Mouse (Mus musculus): Measurements from ENCODE around the gene E2f2. TPM values are rescaled to one million over a fixed set of nuclear protein-coding genes. Genes with fewer than 3 reads are reported as not detected.

The E2f2 gene
- 7.7 and 9.3 TPM in 2 replicates for polyA plus RNA-seq (2015; fragmentation: Nextera tagmentation; extraction: Ambion mirVana)

DNA sequence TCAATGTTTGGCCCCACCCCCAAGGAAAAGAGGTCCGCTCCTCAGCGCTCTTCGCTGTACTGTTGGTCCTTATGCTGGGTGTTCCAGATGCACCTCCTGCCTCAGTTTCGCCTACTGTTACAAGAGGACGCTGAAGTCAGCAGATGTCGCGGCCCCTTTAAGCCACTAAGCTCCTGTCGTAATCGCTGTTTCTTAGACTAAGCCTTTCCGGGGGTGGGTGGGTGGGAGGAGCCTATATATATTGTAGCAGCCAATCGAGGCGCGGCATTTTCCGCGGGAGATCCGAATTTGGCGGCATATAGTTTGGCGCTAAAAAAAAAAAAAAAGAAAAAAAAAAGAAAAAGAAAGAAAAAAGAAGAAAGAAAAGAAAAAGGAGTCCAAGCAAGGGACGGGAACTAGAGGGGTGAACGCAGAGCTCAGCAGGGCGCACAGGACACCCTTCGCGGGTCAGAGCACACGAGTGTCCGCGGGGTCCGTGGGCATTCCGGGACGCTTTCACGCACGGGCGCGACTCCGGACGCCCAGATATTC is at the start of gene E2f2:
E2f2 (plus strand) TSS at position 384 of the 531 bp plus-strand sequence.
- peak within 1 kb of the TSS; percentile 99 for H3K4me2 ChIP-seq (ENCODE audit: low read depth, low read length)
- WGBS: under 1% methylated on average over 35 of the region's 35 CpGs
- peak; percentile 52; the same call in 1 of the 2 replicates for ATAC-seq (ENCODE audit: insufficient read depth, low FRiP score)

GRCm38 (mm10) chr4:136123111-136123791 is 48.9 kb upstream of the E2f2 start:
- Histone ChIP-seq H3K27me3 (ENCODE audit: control insufficient read depth, insufficient read depth, low read length) (no peaks in the 10 kb centered on the region), H3K4me3 (replicated peaks; ENCODE audit: low read length) (no peak overlapping the region), H3K27ac (ENCODE audit: low read length) (peak overlapping the region; percentile 74), H3K9ac (ENCODE audit: low read length) (0 out of 2 replicates have a peak overlapping the region, but pooled peaks have one; percentile 51), H3K4me2 (ENCODE audit: low read depth, low read length) (no peak overlapping the region), H3K9me3 (replicated peaks; ENCODE audit: control insufficient read depth, low read length) (no peaks in the 10 kb centered on the region), H3K4me1 (ENCODE audit: control insufficient read depth, insufficient read depth, low read length) (peaks cover 19% of the 10 kb centered on the region), H3K36me3 (ENCODE audit: control insufficient read depth, insufficient read depth, low read length) (no peaks in the 10 kb centered on the region)
- ATAC-seq (ENCODE audit: insufficient read depth, low FRiP score): peak; percentile 51; the same call in 1 of the 2 replicates
- WGBS: 38% methylated on average over 8 of the region's 8 CpGs

More for the DNA sequence above, at the start of gene E2f2:
- no peaks in the 10 kb centered on the region for H3K9me3 ChIP-seq (replicated peaks; ENCODE audit: control insufficient read depth, low read length)
- H3K36me3 ChIP-seq (ENCODE audit: control insufficient read depth, insufficient read depth, low read length): no peaks in the 10 kb centered on the region
- peak within 1 kb of the TSS; percentile 75 for H3K27ac ChIP-seq (ENCODE audit: low read length)
- H3K4me3 ChIP-seq (replicated peaks; ENCODE audit: low read length): peak within 1 kb of the TSS; percentile 62
- H3K4me1 ChIP-seq (ENCODE audit: control insufficient read depth, insufficient read depth, low read length): peaks cover 37% of the 10 kb centered on the region
- H3K27me3 ChIP-seq (ENCODE audit: control insufficient read depth, insufficient read depth, low read length): no peaks in the 10 kb centered on the region
- peak within 1 kb of the TSS; percentile 78 for H3K9ac ChIP-seq (ENCODE audit: low read length)

DNA sequence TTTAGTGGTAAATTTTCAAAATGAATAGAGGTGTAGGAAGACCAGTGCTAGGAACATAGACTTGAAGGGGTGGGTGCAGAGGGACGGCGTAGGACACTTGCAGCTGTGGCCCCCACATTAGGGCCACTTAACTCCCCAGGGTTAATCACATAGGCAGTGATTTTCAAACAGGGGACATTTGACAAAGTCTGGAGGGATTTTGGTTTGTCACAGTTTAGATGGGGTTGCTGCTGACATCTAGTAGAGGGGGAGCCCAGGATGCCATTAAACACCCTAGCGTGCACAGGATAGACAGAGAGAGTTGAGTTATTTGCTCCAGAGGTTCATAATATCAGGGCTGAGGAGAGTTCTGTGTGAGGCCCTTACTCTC is 48.4 kb upstream of the E2f2 start:
- H3K9ac ChIP-seq (ENCODE audit: low read length): 0 out of 2 replicates have a peak overlapping the region, but pooled peaks have one; percentile 16
- WGBS: 85% methylated on average over 3 of the region's 3 CpGs
- H3K4me1 ChIP-seq (ENCODE audit: control insufficient read depth, insufficient read depth, low read length): peaks cover 19% of the 10 kb centered on the region
- H3K4me2 ChIP-seq (ENCODE audit: low read depth, low read length): no peak overlapping the region
- H3K9me3 ChIP-seq (replicated peaks; ENCODE audit: control insufficient read depth, low read length): no peaks in the 10 kb centered on the region
- no peaks in the 10 kb centered on the region for H3K36me3 ChIP-seq (ENCODE audit: control insufficient read depth, insufficient read depth, low read length)
- no peaks in the 10 kb centered on the region for H3K27me3 ChIP-seq (ENCODE audit: control insufficient read depth, insufficient read depth, low read length)
- ATAC-seq (ENCODE audit: insufficient read depth, low FRiP score): no peak; the same call in 1 of the 2 replicates
- peak overlapping the region; percentile 62 for H3K27ac ChIP-seq (ENCODE audit: low read length)
- no peak overlapping the region for H3K4me3 ChIP-seq (replicated peaks; ENCODE audit: low read length)

DNA sequence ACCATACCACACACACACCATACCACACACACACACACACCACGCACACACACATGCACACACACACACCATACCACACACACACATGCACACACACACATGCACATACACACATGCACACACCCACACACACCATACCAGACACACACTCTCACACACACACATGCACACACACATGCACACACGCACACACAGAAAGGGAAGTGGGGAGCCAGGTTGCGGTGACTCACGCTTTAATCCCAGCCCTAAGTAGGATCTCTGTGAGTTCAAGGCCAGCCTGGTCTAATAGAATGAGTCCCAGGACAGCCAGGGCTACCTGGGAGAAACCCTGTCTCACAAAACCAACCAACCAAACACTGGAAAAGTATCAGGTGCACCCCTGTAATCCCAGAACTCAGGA is 47.6 kb upstream of the E2f2 start:
- Histone ChIP-seq H3K27me3 (ENCODE audit: control insufficient read depth, insufficient read depth, low read length) (no peaks in the 10 kb centered on the region), H3K36me3 (ENCODE audit: control insufficient read depth, insufficient read depth, low read length) (no peaks in the 10 kb centered on the region), H3K4me3 (replicated peaks; ENCODE audit: low read length) (no peak overlapping the region), H3K4me1 (ENCODE audit: control insufficient read depth, insufficient read depth, low read length) (peaks cover 19% of the 10 kb centered on the region), H3K4me2 (ENCODE audit: low read depth, low read length) (no peak overlapping the region), H3K9ac (ENCODE audit: low read length) (no peak overlapping the region), H3K9me3 (replicated peaks; ENCODE audit: control insufficient read depth, low read length) (no peaks in the 10 kb centered on the region), H3K27ac (ENCODE audit: low read length) (no peak overlapping the region)
- ATAC-seq (ENCODE audit: insufficient read depth, low FRiP score): no peak
- 95% methylated on average over 4 of the region's 4 CpGs for WGBS

DNA sequence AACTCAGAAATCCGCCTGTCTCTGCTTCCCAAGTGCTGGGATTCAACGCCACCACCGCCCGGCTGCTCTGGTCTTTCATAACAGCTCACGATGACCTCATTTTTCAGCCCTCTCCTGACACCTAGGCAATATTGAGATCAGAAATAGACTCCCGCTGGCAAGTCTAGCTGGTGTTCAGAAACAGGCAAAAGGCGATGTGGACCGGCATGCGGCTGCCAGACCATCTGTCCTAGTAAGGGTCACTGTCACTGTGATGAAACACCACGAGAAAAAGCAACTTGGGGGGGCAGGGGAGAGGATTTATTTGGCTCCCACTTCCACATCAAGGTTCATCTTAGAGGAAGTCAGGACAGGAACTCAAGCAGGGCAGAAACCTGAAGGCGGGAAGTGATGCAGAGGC is 46.7 kb upstream of the E2f2 start:
- 84% methylated on average over 11 of the region's 11 CpGs for WGBS
- Histone ChIP-seq H3K9ac (ENCODE audit: low read length) (no peak overlapping the region), H3K9me3 (replicated peaks; ENCODE audit: control insufficient read depth, low read length) (no peaks in the 10 kb centered on the region; the same call in 1 of the 2 replicates), H3K4me1 (ENCODE audit: control insufficient read depth, insufficient read depth, low read length) (peaks cover 13% of the 10 kb centered on the region), H3K27ac (ENCODE audit: low read length) (no peak overlapping the region), H3K36me3 (ENCODE audit: control insufficient read depth, insufficient read depth, low read length) (no peaks in the 10 kb centered on the region), H3K4me2 (ENCODE audit: low read depth, low read length) (no peak overlapping the region), H3K4me3 (replicated peaks; ENCODE audit: low read length) (no peak overlapping the region), H3K27me3 (ENCODE audit: control insufficient read depth, insufficient read depth, low read length) (no peaks in the 10 kb centered on the region)
- ATAC-seq (ENCODE audit: insufficient read depth, low FRiP score): no peak

DNA sequence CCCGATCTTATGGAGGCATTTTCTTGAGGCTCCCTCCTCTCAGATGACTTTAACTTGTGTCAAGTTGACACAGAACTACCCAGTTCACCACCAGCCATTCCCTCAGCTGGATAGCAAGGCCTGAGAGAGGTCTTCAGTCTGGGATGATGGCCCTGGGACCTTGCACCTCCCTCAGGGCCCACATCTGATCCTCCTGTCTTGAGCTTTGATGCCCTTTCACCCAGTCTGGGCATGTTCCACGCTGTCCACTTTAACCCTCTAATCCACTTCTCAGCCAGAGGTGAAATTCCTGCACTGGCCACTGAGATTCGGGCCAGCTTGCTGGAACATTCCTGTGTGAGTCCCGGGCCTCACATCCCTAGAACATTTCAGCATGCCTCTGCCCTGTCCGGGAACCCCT is 46.2 kb upstream of the E2f2 start:
- Histone ChIP-seq H3K27me3 (ENCODE audit: control insufficient read depth, insufficient read depth, low read length) (no peaks in the 10 kb centered on the region), H3K27ac (ENCODE audit: low read length) (no peak overlapping the region), H3K9me3 (replicated peaks; ENCODE audit: control insufficient read depth, low read length) (no peaks in the 10 kb centered on the region; the same call in 1 of the 2 replicates), H3K4me2 (ENCODE audit: low read depth, low read length) (no peak overlapping the region), H3K4me3 (replicated peaks; ENCODE audit: low read length) (no peak overlapping the region), H3K36me3 (ENCODE audit: control insufficient read depth, insufficient read depth, low read length) (no peaks in the 10 kb centered on the region), H3K4me1 (ENCODE audit: control insufficient read depth, insufficient read depth, low read length) (peaks cover 13% of the 10 kb centered on the region), H3K9ac (ENCODE audit: low read length) (no peak overlapping the region)
- WGBS: 69% methylated on average over 5 of the region's 5 CpGs
- ATAC-seq (ENCODE audit: insufficient read depth, low FRiP score): no peak

DNA sequence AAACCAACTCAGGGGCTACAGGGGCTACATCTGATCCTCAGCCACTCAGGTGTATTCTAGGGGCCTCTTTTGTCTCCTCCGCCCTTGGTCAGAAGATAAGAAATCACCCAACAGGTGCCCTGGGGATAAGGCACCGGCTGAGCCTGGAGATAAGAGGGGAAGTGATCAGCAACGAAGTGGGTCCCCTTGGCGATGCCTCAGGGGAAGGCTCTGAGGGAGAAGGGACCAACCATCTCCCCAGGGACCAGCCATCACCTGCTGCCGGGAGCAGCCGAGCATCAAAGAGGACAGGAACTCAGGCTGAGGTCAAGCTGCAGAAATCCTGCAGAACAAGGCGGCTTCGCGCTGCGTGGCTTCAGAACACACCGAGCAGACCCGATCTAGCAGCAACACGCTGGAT is 44.5 kb upstream of the E2f2 start:
- no peaks in the 10 kb centered on the region for H3K27me3 ChIP-seq (ENCODE audit: control insufficient read depth, insufficient read depth, low read length)
- no peak overlapping the region for H3K4me2 ChIP-seq (ENCODE audit: low read depth, low read length)
- ATAC-seq (ENCODE audit: insufficient read depth, low FRiP score): no peak
- no peak overlapping the region for H3K9ac ChIP-seq (ENCODE audit: low read length)
- 62% methylated on average over 13 of the region's 13 CpGs for WGBS
- peaks cover 11% of the 10 kb centered on the region for H3K4me1 ChIP-seq (ENCODE audit: control insufficient read depth, insufficient read depth, low read length)
- no peaks in the 10 kb centered on the region; the same call in 1 of the 2 replicates for H3K9me3 ChIP-seq (replicated peaks; ENCODE audit: control insufficient read depth, low read length)
- H3K36me3 ChIP-seq (ENCODE audit: control insufficient read depth, insufficient read depth, low read length): no peaks in the 10 kb centered on the region
- H3K4me3 ChIP-seq (replicated peaks; ENCODE audit: low read length): no peak overlapping the region
- no peak overlapping the region for H3K27ac ChIP-seq (ENCODE audit: low read length)

GRCm38 (mm10) chr4:136129842-136130241 is 42.4 kb upstream of the E2f2 start:
- Histone ChIP-seq H3K36me3 (ENCODE audit: control insufficient read depth, insufficient read depth, low read length) (no peaks in the 10 kb centered on the region), H3K4me1 (ENCODE audit: control insufficient read depth, insufficient read depth, low read length) (peaks cover 14% of the 10 kb centered on the region), H3K27ac (ENCODE audit: low read length) (no peak overlapping the region), H3K27me3 (ENCODE audit: control insufficient read depth, insufficient read depth, low read length) (no peaks in the 10 kb centered on the region), H3K4me3 (replicated peaks; ENCODE audit: low read length) (no peak overlapping the region), H3K4me2 (ENCODE audit: low read depth, low read length) (no peak overlapping the region), H3K9me3 (replicated peaks; ENCODE audit: control insufficient read depth, low read length) (no peaks in the 10 kb centered on the region; the same call in 1 of the 2 replicates), H3K9ac (ENCODE audit: low read length) (no peak overlapping the region)
- WGBS: 81% methylated on average over 1 of the region's 1 CpGs
- ATAC-seq (ENCODE audit: insufficient read depth, low FRiP score): no peak

GRCm38 (mm10) chr4:136133801-136134200 is 38.4 kb upstream of the E2f2 start:
- Histone ChIP-seq H3K4me1 (ENCODE audit: control insufficient read depth, insufficient read depth, low read length) (peaks cover 22% of the 10 kb centered on the region), H3K9me3 (replicated peaks; ENCODE audit: control insufficient read depth, low read length) (no peaks in the 10 kb centered on the region; the same call in 1 of the 2 replicates), H3K27ac (ENCODE audit: low read length) (peak overlapping the region; percentile 92), H3K36me3 (ENCODE audit: control insufficient read depth, insufficient read depth, low read length) (no peaks in the 10 kb centered on the region), H3K9ac (ENCODE audit: low read length) (peak overlapping the region; percentile 72), H3K4me3 (replicated peaks; ENCODE audit: low read length) (no peak overlapping the region), H3K4me2 (ENCODE audit: low read depth, low read length) (peak overlapping the region; percentile 82), H3K27me3 (ENCODE audit: control insufficient read depth, insufficient read depth, low read length) (no peaks in the 10 kb centered on the region)
- 38% methylated on average over 9 of the region's 9 CpGs for WGBS
- ATAC-seq (ENCODE audit: insufficient read depth, low FRiP score): no peak
